ENCODE assay signal across 26 mouse cellular contexts in genomic region chr15:95863865-95864660, GRCm38 (mm10).
DNase-seq lines count a peak whose midpoint lies in the region; ATAC-seq and TF ChIP-seq lines count a peak whose summit lies in the region.
"Had no signal": no experiment of that assay in that cellular context is flagged by ENCODE, and none has a peak within 500 bp of the region (broad histone marks: within the 10 kb centered on the region; RNA-seq: fewer than 3 reads in every experiment).

No protein-coding gene starts in this region.

- peak overlapping the region; percentile 72 for H3K27ac ChIP-seq in gastrocnemius, adult 2 months
- H3K27ac ChIP-seq in hindbrain, postnatal 0 days = no peak overlapping the region
- H3K27ac ChIP-seq in hindbrain, embryonic 13.5 days = no peak overlapping the region
- H3K27ac ChIP-seq in liver, adult 2 months (replicated peaks; ENCODE audit: insufficient read depth, low read depth, low read length) = no peak overlapping the region
- no peak overlapping the region for H3K27ac ChIP-seq in liver, postnatal 0 days (ENCODE audit: low read depth)
- no peak overlapping the region; the same call in 1 of the 2 replicates for H3K27ac ChIP-seq in brown adipose tissue, adult 24 weeks (replicated peaks; ENCODE audit: low read depth, low read length)
- H3K27ac ChIP-seq in intestine, postnatal 0 days (ENCODE audit: low read depth, low read length) = no peak overlapping the region
- H3K27ac ChIP-seq: forebrain, embryonic 10.5 days; hindbrain, embryonic 15.5 days; intestine, embryonic 15.5 days; left cerebral cortex, adult 2 months; limb, embryonic 15.5 days; liver, embryonic 15.5 days; macrophage; neural tube, embryonic 12.5 days had no signal

- H3K9me3 ChIP-seq in hindbrain, postnatal 0 days (ENCODE audit: low read length) = no peaks in the 10 kb centered on the region
- no peaks in the 10 kb centered on the region for H3K9me3 ChIP-seq in hindbrain, embryonic 13.5 days
- no peaks in the 10 kb centered on the region for H3K9me3 ChIP-seq in liver, postnatal 0 days (ENCODE audit: low read length)
- H3K9me3 ChIP-seq in intestine, postnatal 0 days (ENCODE audit: control insufficient read depth) = no peaks in the 10 kb centered on the region
- H3K9me3 ChIP-seq: forebrain, embryonic 10.5 days; hindbrain, embryonic 15.5 days; intestine, embryonic 15.5 days; limb, embryonic 15.5 days; liver, embryonic 15.5 days; neural tube, embryonic 12.5 days had no signal

- H3K4me2 ChIP-seq in hindbrain, postnatal 0 days (ENCODE audit: low read depth, low read length) = no peak overlapping the region
- H3K4me2 ChIP-seq in hindbrain, embryonic 13.5 days = no peak overlapping the region
- H3K4me2 ChIP-seq in liver, postnatal 0 days (ENCODE audit: low read depth, low read length) = no peak overlapping the region
- H3K4me2 ChIP-seq in intestine, postnatal 0 days (replicated peaks; ENCODE audit: low read depth) = no peak overlapping the region
- H3K4me2 ChIP-seq: hindbrain, embryonic 15.5 days; intestine, embryonic 15.5 days; limb, embryonic 15.5 days; liver, embryonic 15.5 days; neural tube, embryonic 12.5 days had no signal

- H3K4me3 ChIP-seq in gastrocnemius, adult 2 months = peak overlapping the region; percentile 52
- no peak overlapping the region for H3K4me3 ChIP-seq in hindbrain, postnatal 0 days (ENCODE audit: low read length)
- H3K4me3 ChIP-seq in hindbrain, embryonic 13.5 days = no peak overlapping the region
- no peak overlapping the region; the same call in 1 of the 2 replicates for H3K4me3 ChIP-seq in liver, adult 2 months (ENCODE audit: insufficient read depth, low read depth, low read length)
- H3K4me3 ChIP-seq in liver, postnatal 0 days (ENCODE audit: low read depth, low read length) = no peak overlapping the region
- H3K4me3 ChIP-seq in brown adipose tissue, adult 24 weeks (ENCODE audit: insufficient read depth, low read depth, low read length) = peak overlapping the region; percentile 4; the same call in 1 of the 2 replicates
- H3K4me3 ChIP-seq in intestine, postnatal 0 days (ENCODE audit: low read depth, low read length) = no peak overlapping the region
- H3K4me3 ChIP-seq: forebrain, embryonic 10.5 days; hindbrain, embryonic 15.5 days; intestine, embryonic 15.5 days; left cerebral cortex, adult 2 months; limb, embryonic 15.5 days; liver, embryonic 15.5 days; neural tube, embryonic 12.5 days had no signal

- 85% methylated on average over 17 of the region's 17 CpGs for WGBS in hindbrain, postnatal 0 days
- 80% methylated on average over 17 of the region's 17 CpGs for WGBS in hindbrain, embryonic 13.5 days
- 84% methylated on average over 17 of the region's 17 CpGs for WGBS in liver, adult 2 months
- 84% methylated on average over 17 of the region's 17 CpGs for WGBS in liver, postnatal 0 days (ENCODE audit: insufficient replicate concordance)
- 77% methylated on average over 17 of the region's 17 CpGs for whole genome bisulfite sequencing in intestine, postnatal 0 days

- no peaks in the 10 kb centered on the region for H3K27me3 ChIP-seq in hindbrain, postnatal 0 days (ENCODE audit: insufficient read depth, low read length)
- no peaks in the 10 kb centered on the region for H3K27me3 ChIP-seq in hindbrain, embryonic 13.5 days
- H3K27me3 ChIP-seq in liver, adult 2 months (ENCODE audit: control insufficient read depth, insufficient read depth, low read length) = no peaks in the 10 kb centered on the region
- H3K27me3 ChIP-seq in liver, postnatal 0 days (ENCODE audit: insufficient read depth, low read length) = no peaks in the 10 kb centered on the region
- no peaks in the 10 kb centered on the region for H3K27me3 ChIP-seq in intestine, postnatal 0 days (replicated peaks; ENCODE audit: control insufficient read depth, insufficient read depth, low read length)
- H3K27me3 ChIP-seq: hindbrain, embryonic 15.5 days; intestine, embryonic 15.5 days; limb, embryonic 15.5 days; liver, embryonic 15.5 days; neural tube, embryonic 12.5 days had no signal

- intact Hi-C loops in gastrocnemius, adult 2 months (cut with DNase I) = no loop called here

- TF ChIP-seq POLR2A in liver, adult 2 months (IDR thresholded peaks at IDR 0.05; ENCODE audit: extremely low read depth, insufficient read depth, low read length) = no peak

- no peak for TF ChIP-seq CTCF in gastrocnemius, adult 2 months (IDR thresholded peaks at IDR 0.05)
- no peak for TF ChIP-seq CTCF in hindbrain, postnatal 0 days (IDR thresholded peaks at IDR 0.05; ENCODE audit: low read depth)
- no peak for TF ChIP-seq CTCF in liver, adult 2 months (IDR thresholded peaks at IDR 0.05; ENCODE audit: low read depth, low read length)
- no peak for TF ChIP-seq CTCF in liver, postnatal 0 days (IDR thresholded peaks at IDR 0.05; ENCODE audit: low read depth)
- TF ChIP-seq CTCF in intestine, postnatal 0 days (IDR thresholded peaks at IDR 0.05; ENCODE audit: low read depth) = no peak

- TF ChIP-seq EP300 in liver, postnatal 0 days (IDR thresholded peaks at IDR 0.05; ENCODE audit: low read depth) = no peak

- ATAC-seq in hindbrain, postnatal 0 days = no peak
- no peak for ATAC-seq in hindbrain, embryonic 13.5 days (ENCODE audit: low FRiP score)
- no peak for ATAC-seq in liver, postnatal 0 days
- ATAC-seq in intestine, postnatal 0 days = no peak
- ATAC-seq: forebrain, embryonic 16.5 days; intestine, embryonic 15.5 days had no signal

- H3K79me2 ChIP-seq in liver, adult 2 months (ENCODE audit: control insufficient read depth, insufficient read depth, low read length) = no peaks in the 10 kb centered on the region

- no peak overlapping the region for H3K9ac ChIP-seq in hindbrain, postnatal 0 days (replicated peaks; ENCODE audit: low read length)
- H3K9ac ChIP-seq in hindbrain, embryonic 13.5 days = no peak overlapping the region
- no peak overlapping the region for H3K9ac ChIP-seq in liver, adult 2 months (ENCODE audit: low read depth, low read length)
- no peak overlapping the region for H3K9ac ChIP-seq in liver, postnatal 0 days (replicated peaks)
- H3K9ac ChIP-seq in intestine, postnatal 0 days (ENCODE audit: low read depth, low read length) = no peak overlapping the region
- H3K9ac ChIP-seq: hindbrain, embryonic 15.5 days; intestine, embryonic 15.5 days; limb, embryonic 15.5 days; liver, embryonic 15.5 days; neural tube, embryonic 12.5 days had no signal

- DNase-seq in gastrocnemius, adult 2 months = no peak
- DNase-seq in gastrocnemius, adult 18-20 months (ENCODE audit: low spot score) = no peak
- peak; percentile 42 for DNase-seq in hindbrain, postnatal 0 days (ENCODE audit: low spot score)
- peak; percentile 25 for DNase-seq in liver, adult 2 months (ENCODE audit: extremely low read depth, low read depth, low spot score)
- no peak for DNase-seq in liver, postnatal 0 days
- DNase-seq: adrenal gland, postnatal 14 days; cerebellum, adult 11 months; cerebellum, adult 9-11 months; gastrocnemius, postnatal 25 days; layer of hippocampus, adult 9-11 months; left cerebral cortex, postnatal 4 days; retina, postnatal 1 day; right cerebral cortex, postnatal 25 days; thymus, postnatal 14 days had no signal

- H3K36me3 ChIP-seq in hindbrain, postnatal 0 days (ENCODE audit: insufficient read depth, low read length) = no peaks in the 10 kb centered on the region
- H3K36me3 ChIP-seq in hindbrain, embryonic 13.5 days = no peaks in the 10 kb centered on the region
- H3K36me3 ChIP-seq in liver, adult 2 months (ENCODE audit: control insufficient read depth, insufficient read depth, low read length) = no peaks in the 10 kb centered on the region; the same call in 1 of the 2 replicates
- H3K36me3 ChIP-seq in liver, postnatal 0 days (replicated peaks; ENCODE audit: insufficient read depth, low read length) = no peaks in the 10 kb centered on the region; the same call in 1 of the 2 replicates
- H3K36me3 ChIP-seq in intestine, postnatal 0 days (ENCODE audit: control insufficient read depth, insufficient read depth) = no peaks in the 10 kb centered on the region
- H3K36me3 ChIP-seq: hindbrain, embryonic 15.5 days; limb, embryonic 15.5 days; liver, embryonic 15.5 days had no signal

- no peaks in the 10 kb centered on the region for H3K4me1 ChIP-seq in hindbrain, postnatal 0 days (ENCODE audit: insufficient read depth, low read length)
- H3K4me1 ChIP-seq in hindbrain, embryonic 13.5 days (replicated peaks) = peaks cover 13% of the 10 kb centered on the region
- no peaks in the 10 kb centered on the region; the same call in 1 of the 2 replicates for H3K4me1 ChIP-seq in liver, adult 2 months (ENCODE audit: control insufficient read depth, insufficient read depth, low read length)
- H3K4me1 ChIP-seq in liver, postnatal 0 days (ENCODE audit: insufficient read depth) = no peaks in the 10 kb centered on the region
- peaks cover 2% of the 10 kb centered on the region; the same call in 1 of the 2 replicates for H3K4me1 ChIP-seq in brown adipose tissue, adult 24 weeks (ENCODE audit: control insufficient read depth, insufficient read depth, insufficient read length, low read length)
- H3K4me1 ChIP-seq in intestine, postnatal 0 days (replicated peaks; ENCODE audit: control insufficient read depth, insufficient read depth, low read length) = 0 out of 2 replicates have a peak, but pooled peaks cover 3% of the 10 kb centered on the region
- H3K4me1 ChIP-seq: intestine, embryonic 15.5 days; neural tube, embryonic 12.5 days had no signal

Comparison
In these comparisons a context has a peak if more than half of its experiments do, and no peak if none do; other contexts are left out.
1. DNase-seq: peak in hindbrain, postnatal 0 days (single experiment) and liver, adult 2 months (single experiment); none in gastrocnemius, adult 2 months (single experiment), gastrocnemius, adult 18-20 months (single experiment) and liver, postnatal 0 days (single experiment).
2. H3K4me3 ChIP-seq: peak in gastrocnemius, adult 2 months (single experiment) and brown adipose tissue, adult 24 weeks (single experiment); none in hindbrain, postnatal 0 days (single experiment), hindbrain, embryonic 13.5 days (single experiment), liver, adult 2 months (single experiment), liver, postnatal 0 days (single experiment) and intestine, postnatal 0 days (single experiment).